Mouse (Mus musculus): ENCODE data around the gene Prkca.

DNA sequence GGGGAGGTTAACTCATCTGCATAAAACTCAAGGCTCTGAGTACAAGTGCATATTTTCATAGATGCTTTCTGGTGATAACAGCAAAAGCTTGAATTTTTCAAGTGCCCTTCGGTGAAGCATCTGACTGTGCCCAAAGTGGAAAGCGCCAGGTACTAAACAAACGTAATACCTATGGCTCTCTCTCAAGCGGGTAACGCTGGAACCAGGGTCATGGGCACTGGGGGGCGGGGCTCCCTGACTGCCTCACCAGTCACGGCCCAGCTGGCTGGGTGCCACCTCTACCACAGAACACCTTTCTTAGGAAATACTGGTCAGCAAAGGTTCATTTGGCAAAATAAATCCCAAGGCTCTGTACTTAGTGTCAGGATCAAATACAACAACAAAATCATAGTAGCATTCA, 203.7 kb downstream of the Prkca start:
- no peak for TF ChIP-seq CTCF (IDR thresholded peaks at IDR 0.05; ENCODE audit: control insufficient read depth, insufficient read depth, insufficient replicate concordance, low read depth, low read length)
- no peak for TF ChIP-seq POLR2A (IDR thresholded peaks at IDR 0.05; ENCODE audit: control insufficient read depth, low read depth, low read length)
